Mouse (Mus musculus): ENCODE measurements around the gene Cldn10.

The Cldn10 gene

DNA sequence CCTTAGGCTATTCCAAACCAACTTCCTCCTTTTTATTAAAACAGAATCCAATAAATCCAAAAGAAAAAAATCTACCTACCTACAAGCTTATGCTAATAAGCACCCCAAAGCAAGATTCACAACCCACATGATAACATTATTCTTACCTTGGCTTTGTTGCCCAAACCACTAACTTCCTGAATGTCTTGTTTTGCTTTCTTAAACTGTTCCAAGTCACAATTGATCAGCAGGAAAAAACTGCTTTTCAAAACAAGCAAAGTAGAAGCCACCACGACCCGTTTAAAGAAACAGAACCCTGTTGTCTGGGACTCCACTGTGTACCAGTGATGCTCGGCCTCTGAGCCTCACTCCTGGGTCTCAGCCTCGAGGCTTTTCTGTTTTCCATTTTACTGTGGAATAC lies 77.2 kb downstream of the Cldn10 start:
- no peak for DNase-seq (ENCODE audit: low spot score in 2 of 2)

DNA sequence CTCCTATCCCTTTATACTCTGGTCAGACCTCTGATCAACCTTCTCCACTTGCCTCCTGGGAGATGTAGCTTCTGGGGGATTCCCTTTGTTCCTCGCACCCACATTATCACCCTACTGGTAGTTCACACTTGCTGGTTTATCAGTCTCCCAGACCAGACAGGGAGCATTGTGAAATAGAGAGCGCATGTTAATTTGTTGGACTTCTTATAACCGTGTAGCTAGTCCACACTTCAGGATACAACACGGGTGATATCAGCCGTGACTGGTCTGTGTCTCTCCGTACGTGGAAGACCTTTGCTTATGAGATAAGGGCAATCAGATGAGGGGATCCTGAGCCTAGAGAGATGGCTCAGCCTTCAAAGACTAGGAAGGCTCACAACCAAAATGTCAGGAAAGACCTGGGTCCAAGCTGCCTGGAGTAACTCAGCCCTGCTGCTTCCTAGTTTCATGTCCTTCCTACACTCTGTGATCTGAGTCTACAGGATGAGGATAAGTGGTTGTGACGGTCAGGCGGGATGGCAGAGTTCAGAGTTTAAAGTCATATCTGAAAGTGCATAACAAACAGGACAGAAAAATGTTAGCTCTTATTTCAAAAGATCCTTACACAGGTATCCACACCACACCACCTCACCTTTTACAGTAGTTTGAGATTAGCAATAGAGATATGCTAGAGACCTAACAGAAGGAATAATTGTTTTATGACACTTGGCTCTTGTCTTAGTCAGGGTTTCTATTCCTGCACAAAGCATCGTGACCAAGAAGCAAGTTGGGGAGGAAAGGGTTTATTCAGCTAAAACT lies 78.5 kb downstream of the Cldn10 start:
- DNase-seq (ENCODE audit: low spot score in 2 of 2) = no peak

DNA sequence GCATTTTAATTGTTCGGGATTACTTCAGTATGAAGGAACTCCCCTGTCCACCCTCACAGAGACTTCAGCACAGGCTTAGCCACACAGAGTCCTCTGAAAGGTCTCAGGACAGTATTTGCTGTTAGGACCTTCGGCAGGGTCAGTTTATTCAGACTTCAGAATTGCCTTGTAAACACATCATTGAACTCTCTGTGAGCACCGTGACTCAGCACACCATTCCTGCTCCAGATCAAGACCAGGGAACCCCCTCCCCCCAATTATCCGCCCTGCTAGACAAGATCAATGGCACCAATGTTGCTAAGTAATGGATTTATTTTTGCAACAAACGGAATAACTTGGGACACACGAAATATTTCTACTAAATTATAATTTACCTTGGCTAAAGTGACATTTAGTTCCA lies 79.7 kb downstream of the Cldn10 start:
- DNase-seq (ENCODE audit: low spot score in 2 of 2) = no peak

DNA sequence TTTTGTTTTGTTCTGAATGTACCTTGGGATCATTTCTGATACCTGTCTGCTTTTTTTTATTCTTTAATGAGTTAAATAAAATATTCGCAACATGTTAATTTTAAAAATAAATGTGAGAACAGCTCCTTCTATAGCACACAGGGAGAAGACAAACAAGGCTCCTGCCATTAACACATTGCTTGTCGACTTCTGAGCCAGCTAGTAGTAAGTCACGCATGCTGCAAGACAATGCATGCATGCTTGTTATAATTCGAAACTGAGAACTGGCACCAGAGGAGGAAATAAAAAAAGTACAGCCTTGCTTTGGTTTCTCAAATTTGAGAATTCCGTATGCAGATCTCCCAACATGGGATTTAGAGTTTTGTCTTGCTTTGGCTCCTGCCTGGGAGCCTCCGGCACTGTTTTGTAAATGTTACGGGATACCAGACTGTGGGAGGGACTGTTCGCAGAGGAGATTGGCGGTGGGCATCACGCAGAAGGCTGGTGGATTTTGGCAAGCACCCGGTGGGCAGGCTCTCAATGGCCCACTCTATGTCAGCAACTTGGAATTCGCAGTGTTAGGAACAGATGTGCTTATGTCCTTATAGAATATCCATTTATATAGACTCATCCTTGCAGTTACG lies 80.5 kb downstream of the Cldn10 start:
- DNase-seq (ENCODE audit: low spot score in 2 of 2) = peak in 1 of 2 experiments; percentile 37

DNA sequence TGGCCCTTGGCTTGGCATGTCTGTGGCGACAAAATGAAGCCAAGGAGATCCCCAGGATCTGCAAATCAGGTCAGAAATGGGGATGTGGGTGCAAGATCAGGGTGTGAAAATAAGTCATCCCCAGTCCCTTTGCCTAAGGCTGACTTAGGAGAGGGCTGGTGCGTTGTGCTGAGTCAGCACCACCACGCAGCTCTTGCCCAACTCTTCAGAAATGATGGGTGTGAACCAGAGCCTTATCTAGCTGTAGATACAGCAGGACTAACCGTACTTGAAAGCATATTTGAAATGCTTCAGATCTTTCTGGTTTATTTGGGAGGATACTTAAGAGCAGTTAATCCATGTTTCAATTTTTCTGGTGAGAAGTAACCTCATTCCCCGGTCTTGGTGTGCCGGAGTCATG lies 82.0 kb downstream of the Cldn10 start:
- no peak for DNase-seq (ENCODE audit: low spot score in 2 of 2)

DNA sequence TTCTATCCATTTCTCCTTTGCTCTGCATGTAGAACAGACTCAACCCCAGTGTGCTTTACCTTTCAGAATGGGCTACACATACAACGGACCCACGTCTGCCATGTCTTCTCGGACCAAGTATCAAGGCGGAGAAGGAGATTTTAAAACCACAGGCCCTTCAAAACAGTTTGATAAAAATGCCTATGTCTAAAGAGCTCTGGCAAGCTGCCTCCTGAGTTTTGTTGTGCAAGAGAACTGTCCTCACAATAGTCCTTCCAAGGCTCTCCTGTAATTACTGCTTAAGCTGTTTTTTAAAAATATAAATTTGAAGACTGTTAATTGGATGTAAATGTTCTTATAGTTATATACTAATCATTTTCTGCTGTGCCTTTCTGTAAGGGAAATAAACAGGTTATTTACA lies 86.4 kb downstream of the Cldn10 start:
- DNase-seq (ENCODE audit: low spot score in 2 of 2) = no peak

DNA sequence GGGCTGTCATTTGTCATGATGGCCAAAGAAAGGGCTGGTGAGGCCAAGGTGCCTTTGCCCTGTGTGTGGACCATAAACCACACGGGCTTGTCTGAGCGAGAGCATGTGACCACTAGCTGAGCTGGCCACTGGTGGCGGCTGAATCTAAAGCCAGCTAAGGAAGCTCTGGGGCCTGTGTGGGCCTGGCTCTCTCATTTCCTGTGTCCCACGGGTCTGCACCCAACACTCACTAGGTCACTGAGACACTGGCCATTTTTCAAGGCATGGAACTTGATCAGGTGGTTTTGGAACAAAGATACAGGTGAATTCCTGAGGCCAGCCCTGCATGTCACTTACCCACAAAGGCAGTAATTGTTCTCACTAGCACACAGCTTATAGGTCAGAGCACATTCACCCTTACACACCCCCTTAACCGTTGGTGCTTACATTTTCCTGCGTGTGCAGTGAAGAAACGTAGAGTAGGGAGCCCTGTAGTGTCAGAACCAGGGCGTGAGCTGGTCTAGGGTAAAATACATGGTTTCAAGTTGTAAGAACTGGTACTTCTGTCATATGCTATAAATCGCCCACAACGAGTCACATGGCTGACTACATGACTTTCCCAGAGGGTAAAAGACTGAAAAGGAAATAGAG lies 87.2 kb downstream of the Cldn10 start:
- no peak for DNase-seq (ENCODE audit: low spot score in 2 of 2)

DNA sequence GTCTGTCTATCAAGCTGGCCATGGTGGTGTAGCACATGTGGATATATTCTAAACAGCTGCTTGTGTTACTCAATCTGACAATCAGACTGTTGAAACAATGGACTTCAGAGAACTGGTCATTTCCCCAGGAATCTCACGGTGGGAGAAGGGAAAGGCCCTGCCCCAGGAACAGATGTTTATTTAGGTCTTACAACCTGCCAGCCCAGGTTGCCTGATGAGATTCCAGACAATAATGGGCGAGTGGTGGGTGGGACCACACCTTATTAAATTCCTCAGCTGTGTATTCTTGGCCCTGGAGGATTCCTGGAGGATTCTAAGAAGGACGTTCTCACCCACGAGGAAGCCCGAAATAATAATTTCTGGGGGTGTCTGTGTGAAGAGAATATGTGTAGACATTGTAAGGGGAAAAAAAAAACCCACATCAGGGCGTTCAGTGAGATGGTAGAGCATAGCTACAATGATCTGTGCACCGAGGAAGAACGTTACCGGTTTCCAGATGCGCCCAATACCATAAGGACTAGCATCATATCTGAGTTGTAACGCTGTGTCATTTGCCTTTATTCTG lies 90.7 kb downstream of the Cldn10 start:
- no peak for DNase-seq (ENCODE audit: low spot score in 2 of 2)

DNA sequence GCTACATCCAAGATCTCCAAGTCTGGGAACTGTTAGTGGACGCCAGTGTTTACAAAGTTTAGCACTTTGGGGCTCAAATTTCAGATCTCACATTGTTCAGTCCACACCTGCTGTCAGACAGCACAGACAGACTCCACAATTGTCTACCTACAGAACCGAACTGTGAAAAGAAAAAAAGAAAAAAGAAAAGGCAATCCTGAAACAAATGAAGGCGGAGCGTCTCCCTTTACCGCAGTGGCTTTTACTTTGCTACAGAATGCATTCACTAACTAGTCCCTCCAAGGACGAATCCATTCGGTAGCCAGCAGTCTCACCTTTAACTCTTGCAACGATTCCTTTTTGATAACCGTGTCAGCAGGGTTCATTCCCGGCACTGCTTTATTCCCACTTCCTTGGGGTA lies 93.0 kb downstream of the Cldn10 start:
- DNase-seq (ENCODE audit: low spot score in 2 of 2) = no peak

DNA sequence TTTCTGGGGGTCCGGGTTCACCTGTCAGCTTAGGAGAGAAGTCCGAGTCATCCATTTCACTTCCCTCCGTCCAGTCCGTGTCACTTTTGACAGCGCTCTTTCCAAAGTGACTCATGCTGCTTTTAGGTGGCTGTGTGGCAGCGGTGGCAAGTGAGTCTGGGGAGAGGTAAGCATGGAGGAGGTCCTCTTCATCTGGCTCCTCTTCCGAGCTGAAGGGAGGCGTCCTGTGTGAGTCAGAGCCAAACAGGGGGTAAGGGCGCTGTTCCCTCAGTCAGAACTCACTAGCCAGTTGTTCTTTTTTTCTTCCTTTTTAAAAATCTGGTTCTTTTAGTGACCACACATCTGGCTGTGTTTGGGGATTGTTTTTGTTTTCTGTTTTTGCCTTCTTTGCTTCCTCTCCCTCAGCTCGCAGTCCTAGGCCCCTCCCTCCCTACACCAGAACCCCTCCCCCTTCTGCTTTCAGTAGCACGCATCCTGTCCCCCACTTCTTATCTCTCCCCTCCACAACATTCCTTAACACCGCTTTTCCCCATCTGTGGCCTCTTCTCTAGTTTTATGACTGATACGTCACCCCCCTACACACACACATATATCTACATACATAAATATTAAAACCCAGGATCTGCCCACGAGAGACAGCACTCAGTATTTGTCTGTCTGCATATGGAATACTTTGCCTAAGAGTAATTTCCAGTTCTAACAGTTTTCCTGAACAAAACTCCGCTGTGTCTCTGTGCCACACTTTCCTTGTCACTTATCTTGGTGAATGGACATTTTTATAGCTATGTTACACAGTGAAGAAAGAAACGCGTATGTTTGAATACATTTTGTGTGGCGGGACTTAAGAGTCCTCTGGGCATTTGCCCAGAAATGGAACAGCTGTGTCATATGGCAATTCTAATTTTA lies 95.9 kb downstream of the Cldn10 start:
- DNase-seq (ENCODE audit: low spot score in 2 of 2) = no peak

DNA sequence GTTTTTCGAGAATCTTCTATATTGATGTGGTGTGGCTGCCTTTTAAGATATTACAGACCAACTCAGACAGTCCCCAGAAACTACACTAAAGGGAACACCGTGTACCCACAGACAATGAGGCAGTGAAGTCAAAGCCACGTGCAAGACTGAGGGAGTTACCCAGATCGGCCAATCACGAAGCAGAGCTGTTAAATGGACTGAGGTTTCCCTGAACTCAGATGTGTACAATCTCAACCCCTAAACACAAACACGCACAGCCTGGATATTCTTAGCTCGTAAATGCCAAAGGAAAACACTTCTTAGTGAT lies 96.5 kb downstream of the Cldn10 start:
- DNase-seq (ENCODE audit: low spot score in 2 of 2) = no peak

DNA sequence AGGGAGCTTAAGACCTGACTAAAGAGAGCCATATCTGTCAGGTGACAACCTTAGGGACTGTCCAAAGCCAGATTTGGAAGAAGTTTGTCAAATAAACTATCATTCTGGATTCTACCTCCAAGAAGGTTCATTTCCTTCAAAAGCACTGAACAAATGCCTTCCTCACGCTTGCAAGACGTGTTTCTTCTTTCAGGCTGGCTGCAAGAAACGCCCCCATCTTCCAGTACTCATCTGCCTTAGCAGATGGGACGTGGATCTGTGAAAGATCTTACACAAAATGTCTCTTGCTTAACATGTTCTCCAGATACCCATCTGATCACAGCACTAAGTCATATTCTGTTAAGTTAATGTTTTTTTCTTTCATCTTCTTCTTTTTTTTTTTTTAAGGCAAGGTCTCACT lies 102.4 kb downstream of the Cldn10 start:
- peak; percentile 75 to 77 for DNase-seq (ENCODE audit: low spot score in 2 of 2)

DNA sequence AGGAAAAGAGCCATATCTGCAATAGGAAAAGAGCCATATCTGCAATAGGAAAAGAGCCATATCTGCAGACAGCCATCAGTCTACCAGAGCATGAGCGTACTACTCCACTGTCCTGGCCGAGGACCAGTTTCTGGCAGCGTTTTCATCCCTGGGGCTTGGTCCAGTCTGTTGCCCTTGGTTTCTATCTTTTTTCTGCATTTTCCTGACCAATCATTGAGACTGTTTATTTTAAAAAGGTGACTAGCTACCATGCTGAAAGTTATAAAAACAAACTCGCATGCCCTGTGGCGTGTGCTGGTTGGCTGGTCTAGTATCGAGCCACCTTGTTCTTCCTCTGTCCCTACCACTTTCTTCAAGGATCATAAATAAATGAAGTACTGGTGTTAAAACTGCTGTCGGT lies 107.5 kb downstream of the Cldn10 start:
- DNase-seq (ENCODE audit: low spot score in 2 of 2) = no peak

DNA sequence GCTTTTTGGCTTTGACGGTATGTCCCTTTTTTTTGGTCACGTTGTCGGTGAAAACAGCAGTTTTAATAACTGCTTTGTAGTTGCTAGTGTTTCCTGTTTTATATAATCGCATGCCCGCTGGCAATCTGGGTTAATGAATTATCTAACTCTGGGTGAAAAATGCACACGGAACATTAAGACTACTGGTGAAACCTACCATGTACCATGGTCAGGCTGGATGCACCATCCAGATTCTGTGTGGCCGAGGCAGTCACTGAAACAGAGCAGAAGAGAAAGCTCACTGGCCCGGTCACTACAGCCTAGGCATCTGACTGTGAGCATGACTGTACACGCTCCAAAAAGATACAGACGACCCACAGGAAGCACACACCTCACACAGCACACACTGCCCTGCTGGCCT lies 107.9 kb downstream of the Cldn10 start:
- no peak for DNase-seq (ENCODE audit: low spot score in 2 of 2)

DNA sequence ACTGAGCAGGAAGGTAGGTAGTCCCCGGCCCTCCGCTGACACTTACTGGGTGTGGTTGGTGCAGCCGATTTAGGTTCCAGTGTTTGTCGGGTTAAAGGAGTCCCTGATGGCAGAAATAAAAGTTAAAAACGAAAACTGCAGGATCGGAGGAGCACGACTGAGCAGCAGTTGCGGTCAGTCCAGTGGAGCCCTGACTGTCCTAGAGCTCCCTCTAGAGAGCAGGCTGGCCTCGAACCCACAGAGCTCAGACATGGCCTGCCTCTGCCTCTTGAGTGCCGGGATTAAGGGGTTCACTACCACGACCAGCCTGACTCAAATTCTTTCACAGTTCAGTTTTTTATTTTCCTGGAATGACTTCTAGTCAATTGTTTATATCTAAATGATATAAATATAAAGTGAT lies 112.2 kb downstream of the Cldn10 start:
- DNase-seq (ENCODE audit: low spot score in 2 of 2) = no peak

DNA sequence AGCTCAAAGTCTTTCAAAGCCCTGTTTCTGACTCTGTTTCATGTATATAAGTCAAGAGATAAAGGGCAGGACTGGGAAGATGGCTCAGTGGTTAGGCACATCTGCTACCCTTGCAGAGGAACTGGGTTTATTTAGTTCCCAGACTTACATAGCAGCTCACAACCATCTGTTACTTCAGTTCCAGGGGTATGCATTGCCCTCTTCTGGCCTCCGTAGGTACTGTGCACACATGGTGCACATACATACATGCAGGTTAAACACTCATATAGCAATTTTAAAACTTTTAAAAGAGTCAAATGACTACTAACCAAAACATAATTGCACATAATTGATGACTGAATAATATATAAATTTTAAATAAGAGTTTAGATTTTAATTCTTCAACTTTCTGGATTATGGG lies 113.2 kb downstream of the Cldn10 start:
- DNase-seq (ENCODE audit: low spot score in 2 of 2) = no peak

DNA sequence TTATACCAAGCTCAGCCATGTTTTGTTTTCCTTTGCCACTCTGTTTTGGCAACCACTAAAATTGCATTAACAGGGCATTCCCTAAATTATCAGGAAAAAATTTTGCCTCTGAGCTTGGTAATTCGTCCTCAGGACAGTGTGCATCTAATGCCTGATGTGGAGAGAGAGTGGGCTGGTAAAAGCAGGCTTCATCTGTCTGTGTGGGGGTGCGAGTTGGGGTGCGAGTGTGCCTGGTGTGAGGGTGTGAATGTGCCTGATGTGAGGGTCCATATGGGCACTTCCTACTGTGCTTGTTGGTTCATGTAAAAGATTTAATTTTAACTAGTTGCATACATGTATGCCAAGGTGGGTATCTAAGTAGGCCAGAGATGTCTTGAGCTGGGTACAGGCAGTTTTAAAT lies 115.7 kb downstream of the Cldn10 start:
- no peak for DNase-seq (ENCODE audit: low spot score in 2 of 2)

DNA sequence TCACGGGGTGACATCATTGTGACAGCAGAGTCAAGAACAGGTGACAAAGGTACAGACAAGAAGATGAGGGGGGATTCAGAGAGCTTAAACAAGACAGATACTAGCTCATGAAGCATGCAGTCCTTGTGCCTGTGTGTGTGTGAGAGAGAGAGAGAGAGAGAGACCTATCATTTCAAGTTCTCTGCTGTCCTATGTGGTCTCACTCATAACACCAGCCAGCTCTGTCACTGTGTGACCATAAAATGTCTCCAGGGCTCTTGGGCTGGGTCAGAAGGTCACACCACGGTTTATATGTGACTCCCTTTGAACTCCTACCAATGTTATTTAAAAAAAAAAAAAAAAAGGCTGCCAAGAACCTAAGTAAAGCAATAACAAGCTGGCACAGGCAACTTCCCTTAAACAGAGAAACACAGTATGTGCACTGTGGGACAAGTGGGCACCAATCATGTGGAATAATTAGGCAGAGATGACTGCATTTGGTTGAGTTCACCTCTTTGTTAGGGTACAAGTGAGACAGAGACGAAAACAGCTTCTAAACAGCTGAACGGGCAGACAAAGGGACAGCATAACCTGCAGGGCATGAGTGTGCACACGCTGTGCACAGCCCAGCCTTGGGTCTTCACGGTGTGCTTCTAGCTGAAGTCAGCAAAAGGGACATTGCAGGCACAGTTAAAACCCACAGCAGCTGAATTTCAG lies 116.3 kb downstream of the Cldn10 start:
- DNase-seq (ENCODE audit: low spot score in 2 of 2) = no peak

DNA sequence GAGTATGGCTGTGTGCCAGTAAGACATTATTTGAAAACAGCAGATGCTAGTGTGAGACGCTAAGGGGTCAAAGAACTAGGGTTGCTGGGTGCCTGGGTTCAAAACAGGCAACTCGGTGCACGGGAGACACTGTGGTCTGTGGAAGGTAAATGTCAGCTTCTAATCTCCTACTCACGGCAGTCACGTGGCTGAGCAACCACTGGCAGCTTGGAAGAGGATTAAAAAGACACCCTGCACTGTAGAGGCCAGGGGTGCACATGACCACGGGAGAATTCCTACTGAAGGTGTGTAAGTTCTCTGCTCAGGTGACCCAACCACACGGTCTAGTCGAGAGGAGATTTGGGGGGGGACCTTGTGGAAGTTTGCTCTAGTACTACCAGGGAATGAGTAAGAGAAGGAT lies 119.9 kb downstream of the Cldn10 start:
- DNase-seq (ENCODE audit: low spot score in 2 of 2) = no peak

DNA sequence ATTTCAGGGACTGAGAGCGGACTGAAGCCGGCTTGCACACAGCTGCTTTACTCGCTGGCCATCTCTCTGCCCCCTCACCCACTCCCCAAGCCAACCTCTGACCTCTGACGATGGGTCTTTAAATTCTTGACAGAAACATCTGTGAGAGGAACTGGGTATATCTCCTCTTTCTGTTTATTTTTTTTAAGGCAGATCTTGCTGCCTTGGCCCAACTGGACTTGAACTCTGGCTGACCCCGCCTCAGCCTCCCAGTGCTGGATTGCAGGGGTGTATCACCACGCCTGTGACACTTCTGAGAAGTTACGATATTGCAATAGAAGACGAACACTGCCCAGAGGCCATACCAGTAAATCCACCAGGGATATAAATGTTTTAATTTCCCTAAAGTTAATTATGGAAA lies 122.2 kb downstream of the Cldn10 start:
- no peak for DNase-seq (ENCODE audit: low spot score in 2 of 2)

Measured in right cerebral cortex, adult 2 months (tissue).